Mouse (Mus musculus) megakaryocyte, embryonic 14.5 days (primary cell): ENCODE results near the gene Ccl26.

Experiments used
- FLI1 ChIP-seq: IDR thresholded peaks from 2 replicates; pipeline ENCODE4 v1.6.1; 2012; ENCODE audit warnings: low read length, inconsistent platforms, mixed read lengths
- GATA1 ChIP-seq: IDR thresholded peaks from 3 replicates; pipeline ENCODE4 v1.6.1; 2012; ENCODE audit warnings: mixed read lengths, low read length, inconsistent platforms, borderline replicate concordance

- TF ChIP-seq FLI1 = no peak
- TF ChIP-seq GATA1 = no peak
These were observed 5.3 kb upstream of the Ccl26 start for GRCm38 (mm10) chr5:135568698-135569097.
